ENCODE assay signal across 28 mouse cellular contexts in the genomic region with DNA sequence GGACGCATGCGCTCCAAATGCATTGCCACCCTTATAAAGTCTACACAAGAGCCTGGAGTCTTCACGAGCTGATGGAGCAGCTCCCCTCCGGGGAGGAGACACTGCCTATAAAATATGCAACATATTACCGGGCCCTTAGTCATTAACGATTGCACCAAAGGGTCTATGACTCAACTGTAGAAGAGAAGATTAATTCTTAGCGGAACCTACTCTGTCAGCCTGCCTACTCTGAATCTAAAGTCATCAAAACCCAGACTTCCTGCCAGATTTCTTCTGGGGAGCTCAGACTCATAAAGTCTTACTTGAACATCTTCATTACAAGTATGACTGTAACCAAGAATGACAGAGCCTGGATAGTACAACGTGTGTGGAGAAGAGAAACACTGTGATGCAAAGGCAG.
A peak's percentile ranks its signal among the peaks of the same experiment; 100 is the strongest.
DNase-seq lines count a peak whose midpoint lies in the region; ATAC-seq and TF ChIP-seq lines count a peak whose summit lies in the region.
"Had no signal": no experiment of that assay in that cellular context is flagged by ENCODE, and none has a peak within 500 bp of the region (broad histone marks: within the 10 kb centered on the region; RNA-seq: fewer than 3 reads in every experiment).

No protein-coding gene starts in this region.

- no peak overlapping the region for H3K9ac ChIP-seq in forebrain, postnatal 0 days
- H3K9ac ChIP-seq: embryonic facial prominence, embryonic 13.5 days; forebrain, embryonic 13.5 days; hindbrain, embryonic 13.5 days; intestine, embryonic 15.5 days had no signal

- H3K4me2 ChIP-seq in myocyte (ENCODE audit: low read depth) = peak overlapping the region; percentile 32
- no peak overlapping the region for H3K4me2 ChIP-seq in forebrain, postnatal 0 days (ENCODE audit: low read depth)
- H3K4me2 ChIP-seq: embryonic facial prominence, embryonic 13.5 days; forebrain, embryonic 13.5 days; heart, embryonic 11.5 days; hindbrain, embryonic 13.5 days; intestine, embryonic 15.5 days had no signal

- no peak for TF ChIP-seq POLR2A in myocyte (IDR thresholded peaks at IDR 0.05; ENCODE audit: insufficient read length, low read depth)
- TF ChIP-seq POLR2A in cerebellum, adult 2 months (IDR thresholded peaks at IDR 0.05; ENCODE audit: borderline replicate concordance, insufficient read depth, low read length) = no peak

- H3ac ChIP-seq in C2C12 (ENCODE audit: control insufficient read depth, insufficient read length, low read depth) = no peak overlapping the region
- H3ac ChIP-seq in myocyte (ENCODE audit: control insufficient read depth, insufficient read length) = no peak overlapping the region

- POLR2A ChIA-PET in Patski (lab: Charles Lee) = interaction anchor here (0.6 kb wide), 1 partner anchor 461 kb away, joined by 4 read pairs; the partner anchor contains the start of gene Hlx

- H3K27ac ChIP-seq in hindbrain, embryonic 10.5 days = no peak overlapping the region
- no peak overlapping the region for H3K27ac ChIP-seq in forebrain, postnatal 0 days (ENCODE audit: low read depth, low read length)
- H3K27ac ChIP-seq in cerebellum, adult 2 months (ENCODE audit: insufficient read depth, low read length) = no peak overlapping the region
- H3K27ac ChIP-seq: embryonic facial prominence, embryonic 10.5 days; embryonic facial prominence, embryonic 13.5 days; forebrain, embryonic 10.5 days; forebrain, embryonic 13.5 days; gastrocnemius, adult 2 months; heart, adult 2 months; hindbrain, embryonic 13.5 days; intestine, embryonic 15.5 days had no signal

- H3K79me2 ChIP-seq in C2C12 (ENCODE audit: control insufficient read depth, insufficient read depth) = no peaks in the 10 kb centered on the region
- no peaks in the 10 kb centered on the region for H3K79me2 ChIP-seq in myocyte (ENCODE audit: control insufficient read depth, insufficient read depth)

- no peaks in the 10 kb centered on the region for H3K9me3 ChIP-seq in hindbrain, embryonic 10.5 days
- no peaks in the 10 kb centered on the region for H3K9me3 ChIP-seq in forebrain, postnatal 0 days (ENCODE audit: low read length)
- H3K9me3 ChIP-seq: embryonic facial prominence, embryonic 10.5 days; embryonic facial prominence, embryonic 13.5 days; forebrain, embryonic 10.5 days; forebrain, embryonic 13.5 days; hindbrain, embryonic 13.5 days; intestine, embryonic 15.5 days had no signal

- H3K79me3 ChIP-seq in C2C12 (ENCODE audit: low read depth) = no peaks in the 10 kb centered on the region

- in situ Hi-C loops in Patski (cut with MboI; ENCODE audit: low pct_unique_long_range_greater_than_20kb) = loop anchor here (5.0 kb wide), 1 partner anchor 131 kb away; no protein-coding TSS in a partner anchor

- DNase-seq in 3T3-L1 (ENCODE audit: low read depth, low spot score) (peak; percentile 10), Patski (ENCODE audit: low read depth, low spot score) (no peak)
- no peak for DNase-seq in hindbrain, embryonic 10.5 days (ENCODE audit: low spot score)
- DNase-seq in forebrain, postnatal 0 days = no peak
- DNase-seq in cerebellum, adult 2 months = no peak
- DNase-seq: adrenal gland, adult 8-10 months; adrenal gland, postnatal 25 days; cerebellum, adult 18-20 months; cerebellum, adult 9-11 months; cerebellum, postnatal 36 days; embryo, embryonic 11 days; gastrocnemius, adult 2 months; gastrocnemius, postnatal 14 days; heart, adult 2 months; kidney, adult 11 months; kidney, adult 9 months had no signal

- H3K4me3 ChIP-seq in C2C12 (ENCODE audit: insufficient read depth, poor library complexity, severe bottlenecking) = no peak overlapping the region
- no peak overlapping the region for H3K4me3 ChIP-seq in myocyte
- H3K4me3 ChIP-seq in hindbrain, embryonic 10.5 days = no peak overlapping the region
- no peak overlapping the region for H3K4me3 ChIP-seq in forebrain, postnatal 0 days (ENCODE audit: low read depth, low read length)
- H3K4me3 ChIP-seq in cerebellum, adult 2 months (replicated peaks; ENCODE audit: insufficient read depth, low read depth, low read length) = no peak overlapping the region
- H3K4me3 ChIP-seq: embryonic facial prominence, embryonic 10.5 days; embryonic facial prominence, embryonic 13.5 days; forebrain, embryonic 10.5 days; forebrain, embryonic 13.5 days; gastrocnemius, adult 2 months; heart, adult 2 months; hindbrain, embryonic 13.5 days; intestine, embryonic 15.5 days had no signal

- peak; percentile 26 for ATAC-seq in Patski
- ATAC-seq in forebrain, postnatal 0 days = no peak
- ATAC-seq: activated CD4-positive, CD25-positive, alpha-beta regulatory T cell, adult 4 months; forebrain, embryonic 13.5 days; forebrain, embryonic 16.5 days; hindbrain, embryonic 16.5 days; intestine, embryonic 15.5 days had no signal

- H3K4me1 ChIP-seq in hindbrain, embryonic 10.5 days (replicated peaks) = no peaks in the 10 kb centered on the region
- H3K4me1 ChIP-seq in forebrain, postnatal 0 days (ENCODE audit: insufficient read depth) = no peaks in the 10 kb centered on the region
- H3K4me1 ChIP-seq in cerebellum, adult 2 months (ENCODE audit: control insufficient read depth, insufficient read depth, low read length) = no peaks in the 10 kb centered on the region
- H3K4me1 ChIP-seq: embryonic facial prominence, embryonic 10.5 days; forebrain, embryonic 10.5 days; forebrain, embryonic 13.5 days; hindbrain, embryonic 13.5 days had no signal

- CTCF ChIA-PET in Patski (lab: Charles Lee) = no interaction called here

- no peaks in the 10 kb centered on the region for H3K36me3 ChIP-seq in C2C12 (ENCODE audit: control insufficient read depth, insufficient read depth)
- H3K36me3 ChIP-seq in myocyte (ENCODE audit: control insufficient read depth, insufficient read depth) = no peaks in the 10 kb centered on the region
- H3K36me3 ChIP-seq in hindbrain, embryonic 10.5 days = no peaks in the 10 kb centered on the region
- no peaks in the 10 kb centered on the region for H3K36me3 ChIP-seq in forebrain, postnatal 0 days (ENCODE audit: insufficient read depth)
- H3K36me3 ChIP-seq: embryonic facial prominence, embryonic 10.5 days; embryonic facial prominence, embryonic 13.5 days; forebrain, embryonic 10.5 days; hindbrain, embryonic 13.5 days; intestine, embryonic 15.5 days had no signal

- no peaks in the 10 kb centered on the region for H3K27me3 ChIP-seq in C2C12 (ENCODE audit: control insufficient read depth, insufficient read depth, insufficient read length)
- no peaks in the 10 kb centered on the region for H3K27me3 ChIP-seq in Patski
- no peaks in the 10 kb centered on the region for H3K27me3 ChIP-seq in myocyte (ENCODE audit: control insufficient read depth, insufficient read depth, insufficient read length)
- peaks cover 3% of the 10 kb centered on the region; the same call in 1 of the 2 replicates for H3K27me3 ChIP-seq in hindbrain, embryonic 10.5 days (ENCODE audit: insufficient read depth, poor library complexity, severe bottlenecking)
- no peaks in the 10 kb centered on the region for H3K27me3 ChIP-seq in forebrain, postnatal 0 days (ENCODE audit: insufficient read depth, low read length)
- no peaks in the 10 kb centered on the region; the same call in 1 of the 2 replicates for H3K27me3 ChIP-seq in cerebellum, adult 2 months (ENCODE audit: control insufficient read depth, insufficient read depth, low read length)
- H3K27me3 ChIP-seq: forebrain, embryonic 13.5 days; intestine, embryonic 15.5 days had no signal

- 90% methylated on average over 8 of the region's 8 CpGs for WGBS in hindbrain, embryonic 10.5 days
- 86% methylated on average over 8 of the region's 8 CpGs for whole genome bisulfite sequencing in forebrain, postnatal 0 days
- WGBS in cerebellum, adult 2 months = 87% methylated on average over 8 of the region's 8 CpGs

- TF ChIP-seq CTCF in C2C12 (IDR thresholded peaks at IDR 0.05; ENCODE audit: control insufficient read depth, insufficient read depth, insufficient read length) = no peak
- TF ChIP-seq CTCF in Patski (IDR thresholded peaks at IDR 0.05) = no peak
- TF ChIP-seq CTCF in forebrain, postnatal 0 days (IDR thresholded peaks at IDR 0.05; ENCODE audit: low read depth) = no peak
- TF ChIP-seq CTCF in cerebellum, adult 2 months (IDR thresholded peaks at IDR 0.05; ENCODE audit: borderline replicate concordance, insufficient read depth, low read depth, low read length) = no peak

TF ChIP-seq in C2C12, 6 proteins besides CTCF, POLR2A, EP300 and RAD21:
- TF ChIP-seq MAX (IDR thresholded peaks at IDR 0.05) (no peak), MYOD1 (IDR thresholded peaks at IDR 0.05; ENCODE audit: control insufficient read depth, insufficient read length, low read depth) (no peak), USF1 (IDR thresholded peaks at IDR 0.05; ENCODE audit: low read depth) (no peak), FOSL1 (IDR thresholded peaks at IDR 0.05; ENCODE audit: insufficient read depth, low read length, poor library complexity, severe bottlenecking) (peak; percentile 58), CEBPB (IDR thresholded peaks at IDR 0.05; ENCODE audit: low read depth) (peak; percentile 76), MYOG (IDR thresholded peaks at IDR 0.05; ENCODE audit: control insufficient read depth, extremely low read depth, insufficient read length) (no peak)

TF ChIP-seq in myocyte, 11 proteins besides CTCF, POLR2A, EP300 and RAD21:
- TF ChIP-seq POLR2AphosphoS2 (IDR thresholded peaks at IDR 0.05; ENCODE audit: insufficient read length, low read depth) = no peak
- no peak for TF ChIP-seq REST (IDR thresholded peaks at IDR 0.05; ENCODE audit: insufficient read depth, insufficient read length)
- TF ChIP-seq CEBPB (IDR thresholded peaks at IDR 0.05; ENCODE audit: insufficient read depth, poor library complexity, severe bottlenecking) = peak; percentile 58; the same call in 1 of the 2 replicates
TF ChIP-seq in myocyte: peak in this region for 1.
